Mouse (Mus musculus) left cerebral cortex, postnatal 36 days (tissue): ENCODE results near the gene Stub1. TPM values are rescaled to one million over a fixed set of nuclear protein-coding genes. Genes with fewer than 3 reads are reported as not detected.

Experiments used
- DNase-seq, 2 experiments: peaks; one replicate each; pipeline ENCODE4 v3.0.0; 2021 to 2022; ENCODE audit warnings: low spot score in 2 of 2, mixed read lengths in 1 of 2
- intact Hi-C: fragments of 180-260 bp; cut with DNase I; formaldehyde crosslinking; loops from one replicate; pipeline ENCODE4 v1.15.1; 2025
- total RNA-seq, 2 experiments: library from RNA; stranded (reverse); gene quantifications; 2 replicates each; pipeline ENCODE4 v1.2.3; 2021

The Stub1 gene
- total RNA-seq, 2 experiments from 2014 or later, result 171 to 188 TPM

DNA sequence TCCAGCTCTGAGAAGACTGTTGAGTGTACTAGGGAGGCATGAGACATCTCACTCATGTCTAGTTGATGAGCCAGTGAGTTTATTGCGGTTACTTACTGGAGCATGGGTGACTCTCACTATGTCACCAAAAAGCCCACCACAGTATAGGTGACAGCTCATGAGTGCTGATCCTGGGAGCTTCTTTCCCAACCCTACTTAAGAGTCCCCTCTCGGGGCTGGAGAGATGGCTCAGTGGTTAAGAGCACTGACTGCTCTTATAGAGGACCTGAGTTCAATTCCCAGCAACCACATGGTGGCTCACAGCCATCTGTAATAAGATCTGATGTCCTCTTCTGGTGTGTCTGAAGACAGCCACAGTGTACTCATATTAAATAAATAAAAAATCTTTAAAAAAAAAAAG, 36.8 kb upstream of the Stub1 start:
- no peak for DNase-seq
- intact Hi-C loops, result no loop called here

DNA sequence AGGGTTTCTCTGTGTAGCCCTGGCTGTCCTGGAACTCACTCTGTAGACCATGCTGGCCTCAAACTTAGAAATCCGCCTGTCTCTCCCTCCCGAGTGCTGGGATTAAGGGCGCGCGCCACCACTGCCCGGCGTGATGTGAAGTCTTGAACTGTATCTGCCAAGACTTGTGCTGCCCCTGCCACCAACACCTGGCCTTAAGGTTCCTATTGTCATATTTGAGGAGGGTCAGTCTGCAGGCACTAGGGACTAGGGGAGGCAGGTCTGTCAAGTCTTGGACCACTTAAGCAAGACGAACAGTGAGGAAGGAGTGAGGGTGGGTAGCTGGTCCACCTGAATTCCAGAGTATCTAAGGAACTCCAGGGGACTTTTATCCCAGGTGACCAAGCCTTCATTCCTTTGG, 36.3 kb upstream of the Stub1 start:
- intact Hi-C loops, result no loop called here
- no peak for DNase-seq

DNA sequence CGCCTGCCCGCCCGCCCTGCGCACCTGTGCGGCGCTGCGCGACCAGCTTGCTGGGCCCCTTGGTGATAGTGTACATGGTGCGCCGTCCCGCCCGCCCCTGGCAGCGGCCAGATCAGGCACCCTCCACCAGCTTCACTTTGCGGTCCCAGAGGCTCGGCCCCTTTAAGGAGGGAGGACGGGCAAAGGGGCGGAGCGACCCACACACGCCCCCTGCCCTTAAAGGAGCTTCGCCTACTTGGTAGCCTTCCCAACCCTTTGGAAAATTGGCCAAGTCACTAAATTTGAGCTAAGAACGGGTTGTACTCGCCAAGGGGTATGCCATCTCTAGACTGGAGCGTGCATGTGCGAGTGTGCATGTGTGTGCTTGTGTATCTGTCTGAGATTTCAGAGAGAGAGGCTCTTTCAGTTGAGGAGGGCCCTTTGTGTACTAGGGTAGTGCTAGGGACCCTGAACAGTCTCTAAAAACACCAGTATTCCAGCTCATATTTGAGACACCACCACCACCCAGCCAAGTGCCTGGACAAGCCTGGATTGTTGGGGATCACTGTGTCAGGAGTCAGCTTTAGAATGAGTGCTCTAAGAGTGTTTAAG, 35.5 kb upstream of the Stub1 start, which contains the start of gene Mcrip2:
Gene Mcrip2, minus strand, starts transcription at position 164 of the 591 bp plus-strand sequence.
- peak; percentile 82 to 84 for DNase-seq
- intact Hi-C loops, result no loop called here

DNA sequence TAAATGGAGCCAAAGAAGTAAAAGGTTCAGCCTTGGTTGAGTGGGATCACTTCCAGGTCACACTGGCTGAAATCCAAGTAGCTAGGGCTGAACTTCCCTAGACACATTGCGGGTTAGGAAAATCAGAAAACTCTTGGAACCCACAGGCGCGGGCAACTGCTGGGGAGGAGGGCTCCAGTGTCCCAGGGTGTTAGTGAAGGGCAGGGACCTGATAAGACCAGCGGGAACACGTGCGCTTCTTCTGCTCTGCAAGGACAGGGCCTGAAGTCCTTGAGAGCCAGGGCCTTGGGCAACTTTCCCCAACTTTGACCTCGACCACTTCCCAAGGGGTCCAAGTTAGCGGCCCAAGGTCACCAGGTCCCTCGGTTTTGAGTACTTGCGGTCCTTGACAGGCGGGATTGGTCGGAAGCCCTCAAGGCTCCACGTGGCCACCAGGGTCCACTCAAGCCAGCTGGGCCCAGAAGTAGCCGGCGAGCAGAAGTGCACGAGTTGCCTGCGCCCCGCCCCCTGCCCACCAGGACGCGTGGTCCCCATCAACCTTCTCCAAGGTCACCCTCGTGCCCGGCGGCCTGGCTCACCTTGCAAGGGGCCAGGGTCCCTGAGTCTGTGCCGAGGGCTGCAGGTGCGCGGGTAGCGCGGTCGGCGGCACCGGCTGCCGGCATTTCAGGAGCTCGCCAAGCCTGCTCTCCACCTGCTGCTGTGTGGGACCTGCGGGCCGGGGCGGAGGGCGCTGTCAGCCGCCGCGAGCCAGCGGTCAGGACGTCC, 34.8 kb upstream of the Stub1 start:
- no peak for DNase-seq
- intact Hi-C loops, result no loop called here

DNA sequence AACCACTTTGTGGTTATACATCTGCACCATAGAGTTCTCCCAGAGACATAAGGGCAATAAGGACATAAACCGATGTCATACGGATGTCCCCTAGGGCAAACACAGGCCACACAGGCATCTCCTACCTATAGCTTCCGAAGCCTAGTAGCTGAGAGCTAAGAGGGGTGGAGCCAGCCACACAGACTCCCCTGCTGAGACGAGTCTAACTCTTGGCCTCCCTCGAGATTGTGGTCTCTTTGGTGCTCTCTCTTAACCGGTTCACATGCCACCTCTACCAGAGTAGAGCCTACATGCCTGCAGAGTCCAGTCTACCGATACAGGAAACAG, 34.3 kb upstream of the Stub1 start:
- no peak for DNase-seq
- intact Hi-C loops, result no loop called here

DNA sequence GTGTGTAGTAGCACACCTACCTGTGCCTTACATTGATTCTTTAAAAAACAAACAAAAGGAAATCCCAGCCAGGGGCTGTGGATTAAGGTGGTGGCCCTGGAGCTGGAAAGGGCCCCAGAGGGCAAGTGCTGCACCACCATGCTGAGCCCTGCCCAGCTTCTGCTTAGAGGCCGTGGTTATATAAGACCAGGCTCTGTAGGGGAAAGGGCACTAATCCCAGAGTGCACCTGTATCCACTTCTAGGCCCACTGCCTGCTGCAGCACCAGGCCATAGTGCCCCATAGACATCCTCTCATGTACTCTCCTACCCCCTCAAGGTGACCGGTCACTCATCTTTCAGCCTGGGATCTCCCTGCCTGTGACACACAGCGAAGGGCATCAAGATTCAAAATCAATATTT, 33.0 kb upstream of the Stub1 start:
- intact Hi-C loops, result no loop called here
- DNase-seq, result no peak

DNA sequence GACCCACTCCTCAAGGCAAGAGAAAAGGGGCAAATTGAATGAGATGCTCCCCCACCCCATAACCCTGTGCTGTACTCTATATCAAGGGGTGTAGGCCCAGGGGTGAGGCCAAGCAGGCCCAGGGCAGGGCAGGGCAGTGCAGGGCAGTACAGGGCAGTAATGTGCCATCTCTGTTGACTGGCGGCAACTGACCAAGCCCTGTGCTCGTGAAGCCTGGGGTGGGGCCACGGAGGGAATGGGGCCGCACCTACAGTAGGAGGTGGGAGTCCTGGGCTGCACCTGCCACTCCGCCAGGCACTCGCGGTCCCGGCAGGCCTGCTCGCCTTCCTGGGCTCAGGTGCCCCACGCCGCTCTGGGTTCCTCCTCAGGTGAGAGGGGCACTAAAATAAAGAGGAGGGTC, 32.1 kb upstream of the Stub1 start:
- no peak for DNase-seq
- intact Hi-C loops, result no loop called here

DNA sequence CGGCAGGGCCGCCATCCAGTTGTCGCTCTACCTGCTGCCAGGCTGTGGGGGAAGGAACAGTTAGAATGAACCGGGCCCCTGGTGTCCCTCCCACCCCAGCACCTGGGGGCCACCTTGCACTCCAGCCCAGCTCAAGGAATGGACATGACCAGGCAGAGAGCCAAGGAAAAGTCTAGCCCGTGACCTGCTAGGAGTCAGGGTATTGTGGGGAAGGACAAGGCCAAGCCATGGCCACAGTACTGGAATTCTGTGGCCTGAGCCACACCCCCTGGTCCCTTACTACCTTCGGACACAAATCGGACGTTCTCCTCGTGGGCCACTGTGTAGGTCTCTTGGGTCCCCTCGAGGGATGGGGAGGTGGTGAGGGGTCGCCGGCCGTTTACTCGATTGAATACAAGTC, 31.1 kb upstream of the Stub1 start:
- no peak for DNase-seq
- intact Hi-C loops, result no loop called here

DNA sequence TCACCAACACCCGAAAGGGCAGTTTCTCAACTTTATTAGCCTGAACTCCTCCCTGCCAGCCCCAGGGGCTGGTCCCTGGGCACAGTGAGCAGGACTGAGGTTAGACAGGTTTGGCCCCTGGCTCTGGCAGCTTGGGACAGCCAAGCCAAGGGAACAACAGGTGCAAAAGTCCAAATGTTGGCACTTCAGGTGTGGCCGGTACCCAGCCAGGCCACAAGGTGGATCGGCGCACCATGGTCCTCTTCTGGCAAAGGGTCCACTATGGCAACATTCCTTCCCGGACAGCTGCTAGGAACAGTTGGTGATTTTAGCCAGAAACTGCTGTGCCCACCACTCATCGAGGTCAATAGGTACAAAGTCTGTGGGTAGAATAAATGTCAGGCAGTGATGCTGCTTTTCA, 30.5 kb upstream of the Stub1 start:
- intact Hi-C loops, result no loop called here

DNA sequence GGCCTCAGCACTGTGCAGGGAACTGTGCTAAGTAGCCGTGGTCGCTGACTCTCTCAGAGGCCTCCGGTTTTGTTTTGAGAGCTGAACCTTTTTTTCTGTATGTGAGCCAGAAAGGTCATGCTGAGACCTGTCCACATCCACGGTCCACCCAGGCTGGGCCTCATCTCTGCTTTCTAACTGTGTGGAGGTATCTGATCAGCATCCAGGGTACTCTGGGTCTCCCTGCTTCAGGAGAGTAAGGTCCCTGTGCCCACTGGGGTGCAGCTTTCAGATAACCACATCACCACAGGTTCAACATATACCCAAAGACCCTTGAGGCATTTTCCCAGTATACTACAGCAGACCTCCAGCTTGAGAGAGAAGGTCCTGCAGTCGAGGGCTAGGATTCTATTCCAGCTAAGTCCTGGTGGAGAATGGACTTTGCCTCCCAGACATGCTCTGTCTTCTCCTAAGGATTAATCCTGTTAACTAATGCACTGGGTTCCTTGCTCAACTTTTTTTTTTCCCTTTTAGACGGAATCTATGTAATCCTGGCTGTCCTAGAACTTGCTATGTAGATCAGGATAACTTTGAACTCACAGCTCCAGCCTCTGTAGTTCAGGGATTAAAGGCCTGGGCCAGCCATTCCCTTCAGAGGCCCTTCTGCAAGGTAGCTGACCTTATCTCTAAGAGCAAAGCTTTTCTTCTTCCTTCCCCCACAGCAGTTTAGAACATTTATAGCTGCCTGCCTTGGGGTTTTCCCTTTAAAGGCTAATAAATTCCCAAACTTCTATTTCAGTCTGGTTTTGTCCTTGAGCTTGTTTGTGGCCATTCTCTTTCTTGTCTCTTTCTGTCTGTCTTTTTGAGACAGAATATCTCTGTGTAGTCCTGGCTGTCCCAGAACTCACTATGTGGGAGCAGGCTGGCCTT, 28.8 kb upstream of the Stub1 start:
- no peak for DNase-seq
- intact Hi-C loops, result no loop called here

More for the DNA sequence above, 30.5 kb upstream of the Stub1 start:
- DNase-seq, result no peak

DNA sequence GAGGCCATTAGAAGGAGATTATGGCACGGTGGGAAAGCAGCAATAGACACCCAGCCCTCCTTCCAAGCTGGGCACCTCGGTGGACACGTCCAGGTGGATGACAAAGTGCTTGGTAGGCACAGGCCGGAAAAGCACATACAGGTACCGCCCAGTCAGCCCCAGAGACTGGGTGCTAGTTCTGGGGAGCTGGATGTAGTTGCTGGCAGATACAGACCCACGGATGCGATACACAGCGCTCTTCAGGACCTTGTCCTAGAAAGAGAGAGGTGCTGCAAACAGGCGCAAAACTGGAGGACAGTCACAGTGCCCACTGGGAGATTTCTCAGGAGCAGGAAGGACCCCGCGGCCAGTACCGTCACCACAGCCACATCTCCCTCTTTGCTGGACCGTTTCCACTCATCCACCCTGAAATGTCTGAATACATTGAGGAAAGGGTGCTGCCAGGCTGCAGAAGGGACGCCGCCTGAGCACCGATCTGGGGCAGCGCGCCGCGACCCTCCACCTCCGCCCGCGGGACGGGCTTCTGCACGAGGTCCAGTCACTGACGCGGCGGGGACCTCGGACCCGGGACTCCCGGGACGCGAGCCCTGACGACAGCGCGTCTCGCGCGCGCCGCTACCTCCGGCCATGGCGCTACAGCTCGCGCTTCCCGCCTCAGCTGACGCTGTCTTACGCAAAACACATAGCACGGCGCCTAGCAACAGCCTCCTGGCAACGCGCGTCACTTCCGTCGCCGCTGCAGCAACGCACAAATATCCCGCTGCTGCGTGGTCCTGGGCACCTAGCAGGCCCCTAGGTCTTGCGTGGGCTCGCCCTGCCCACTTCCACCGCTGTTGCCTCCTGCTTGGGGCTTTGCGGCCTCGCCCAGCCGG, 27.9 kb upstream of the Stub1 start, which contains the start of gene Wdr90:
Gene Wdr90, minus strand, starts transcription at position 670 of the 872 bp plus-strand sequence.
- DNase-seq, result peak; percentile 94 to 95
- intact Hi-C loops, result no loop called here

DNA sequence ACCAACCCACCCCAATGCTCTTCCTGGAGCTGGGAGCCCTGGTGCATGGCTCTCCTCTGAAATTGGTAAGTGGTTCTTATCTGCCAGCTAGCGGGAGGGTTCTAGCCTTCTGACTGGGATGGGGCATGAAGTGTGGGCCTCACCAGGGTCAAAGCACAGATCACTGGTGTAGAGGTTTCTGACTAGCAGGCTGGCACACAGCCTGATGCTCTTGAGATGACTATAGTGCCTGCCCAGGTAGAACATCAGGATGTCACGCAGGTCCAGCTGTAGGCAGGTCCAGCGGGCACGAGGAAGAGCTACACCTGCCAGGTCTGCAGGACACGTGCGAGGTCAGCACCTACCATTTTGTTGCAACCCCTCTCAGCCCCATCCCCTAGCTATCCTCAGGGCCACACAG, 27.0 kb upstream of the Stub1 start:
- intact Hi-C loops, result no loop called here
- DNase-seq, result no peak

DNA sequence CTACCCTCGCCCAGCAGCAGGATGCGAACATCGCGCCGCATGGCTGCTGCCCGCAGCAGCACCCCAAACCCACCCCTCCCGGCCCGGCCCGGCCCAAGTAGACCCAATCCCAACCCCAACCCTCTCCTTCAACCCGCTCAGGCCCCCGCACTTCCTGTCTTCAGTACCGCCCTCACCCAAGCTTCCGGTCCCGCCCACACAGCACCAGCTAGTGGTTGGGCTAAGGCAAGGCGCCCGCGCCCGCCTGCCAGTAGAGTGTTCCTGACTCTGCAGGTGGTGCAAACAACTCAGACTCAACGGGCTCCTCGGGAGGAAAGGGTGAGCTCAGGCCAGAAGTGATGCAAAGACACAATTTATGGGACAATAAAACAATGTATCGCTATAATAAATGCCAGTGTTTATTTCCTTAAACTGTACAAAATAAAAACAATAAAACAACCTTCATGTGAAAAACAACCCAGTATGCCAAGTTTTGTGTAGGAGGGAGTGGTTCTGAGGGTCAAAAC, 11.2 kb upstream of the Stub1 start, which contains the start of gene Rhot2:
Gene Rhot2, minus strand, starts transcription at position 456 of the 506 bp plus-strand sequence.
- intact Hi-C loops, result no loop called here

DNA sequence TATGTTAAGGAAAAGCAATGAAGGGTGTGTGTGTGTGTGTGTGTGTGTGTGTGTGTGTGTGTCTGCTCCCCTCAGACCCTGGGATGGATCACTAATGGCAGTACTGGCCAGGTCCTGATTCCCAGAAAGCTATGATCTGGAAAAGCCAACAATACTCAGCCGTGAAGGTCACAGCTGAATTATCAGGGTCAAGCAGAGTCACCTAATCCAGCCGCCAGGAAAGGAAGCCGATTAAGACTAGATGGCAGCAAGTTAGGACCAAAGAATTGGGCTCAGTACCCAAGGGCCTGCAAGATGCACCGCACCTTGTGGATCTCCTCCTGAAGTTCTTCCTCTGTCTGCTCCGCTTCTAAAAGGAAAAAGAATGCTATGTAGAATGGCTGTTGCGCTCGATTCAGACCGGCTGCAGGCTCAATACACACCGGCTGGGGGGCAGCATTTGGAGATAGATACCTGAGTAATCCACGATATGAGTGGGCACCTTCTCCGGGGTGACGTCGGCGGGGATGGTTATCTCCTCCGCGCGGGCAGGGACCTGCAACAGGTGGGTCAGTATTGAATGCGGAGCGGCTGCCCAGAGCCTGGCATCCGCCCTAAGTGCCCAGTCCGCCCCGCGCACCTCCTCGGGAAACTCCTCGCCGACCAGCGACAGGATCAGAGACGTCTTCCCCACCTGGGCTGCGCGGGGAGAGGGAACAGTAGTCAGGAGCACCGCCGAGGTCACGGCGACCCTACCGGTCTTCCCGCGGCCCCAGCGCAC, 10.6 kb upstream of the Stub1 start:
- intact Hi-C loops, result no loop called here
- DNase-seq, result peak in 1 of 2 experiments; percentile 48

More for the DNA sequence above, 11.2 kb upstream of the Stub1 start, which contains the start of gene Rhot2:
- DNase-seq, result peak; percentile 92 to 94

DNA sequence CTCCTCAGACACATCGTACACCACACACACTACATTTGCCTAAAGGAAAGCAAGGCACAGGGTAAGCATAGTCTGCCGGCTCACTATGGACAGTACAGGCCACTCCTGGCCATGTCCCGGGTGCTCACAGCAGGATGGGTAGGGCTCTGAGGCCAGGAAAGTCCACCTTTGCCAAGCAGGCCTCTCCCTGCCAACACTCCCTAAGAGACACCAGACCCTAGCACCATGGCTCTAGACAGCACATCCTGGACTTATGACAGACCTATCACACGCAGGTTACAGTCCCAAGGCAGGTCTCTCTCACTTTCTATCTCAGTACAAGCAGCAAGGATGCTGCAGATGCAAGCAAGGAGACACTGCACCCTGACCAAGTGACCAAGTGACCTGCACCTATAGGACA, 9.9 kb upstream of the Stub1 start:
- DNase-seq, result no peak
- intact Hi-C loops, result no loop called here

DNA sequence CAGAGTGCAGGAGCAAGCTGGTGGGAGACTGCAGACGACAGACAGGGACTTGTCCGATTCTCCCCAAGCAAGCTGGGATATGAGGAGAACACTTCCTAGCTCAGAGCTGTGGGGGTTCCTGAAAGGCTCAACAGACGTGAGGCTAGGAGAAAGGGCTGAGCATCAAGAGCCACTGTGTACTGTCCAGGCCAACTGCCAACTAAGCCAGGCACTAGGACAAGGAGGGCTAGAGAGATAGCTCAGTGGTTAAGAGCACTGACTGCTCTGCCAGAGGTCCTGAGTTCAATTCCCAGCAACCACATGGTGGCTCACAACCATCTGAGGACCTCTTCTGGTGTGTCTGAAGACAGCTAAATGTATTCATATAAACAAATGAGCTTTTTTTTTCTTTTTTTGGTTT, 9.3 kb upstream of the Stub1 start:
- intact Hi-C loops, result no loop called here
- DNase-seq, result no peak

DNA sequence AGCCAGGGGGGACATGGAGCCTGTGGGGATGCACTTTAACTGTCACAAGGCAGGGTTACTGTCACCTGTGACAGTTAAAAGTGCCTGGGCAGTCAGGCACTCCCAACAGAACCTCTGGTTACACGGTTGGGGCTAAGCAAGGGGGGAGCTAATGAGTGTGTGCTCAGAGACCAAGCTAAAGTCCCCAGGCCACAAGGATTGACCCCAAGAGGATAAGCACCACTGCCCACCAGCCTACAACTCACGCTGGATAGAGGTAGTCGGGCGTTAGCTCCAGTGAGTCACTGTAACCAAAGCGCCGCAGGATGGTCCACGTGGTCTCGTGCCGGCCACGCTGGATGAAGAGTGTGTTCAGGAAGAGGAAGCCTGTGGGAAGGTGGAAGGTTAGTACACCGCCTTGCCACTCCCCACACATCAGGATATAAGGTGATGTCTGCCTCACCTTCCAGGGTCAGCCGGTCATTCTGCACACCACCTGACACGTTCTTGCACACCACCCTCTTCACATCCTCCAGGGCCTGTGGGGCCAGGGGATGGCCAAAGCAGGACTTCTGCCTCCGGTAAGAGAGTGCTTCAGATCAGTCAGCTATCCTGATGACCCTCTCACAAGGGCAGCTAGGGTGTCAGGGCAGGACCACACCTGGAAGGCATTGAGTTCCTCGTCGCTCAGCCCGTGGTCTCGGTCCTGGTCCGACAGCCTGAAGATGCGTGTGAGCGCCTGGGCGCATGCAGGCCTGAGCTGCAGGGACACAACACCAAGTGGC, 8.1 kb upstream of the Stub1 start, which contains the start of gene Gm20683:
Gene Gm20683, minus strand, starts transcription at position 647 of the 764 bp plus-strand sequence.
- no peak for DNase-seq
- intact Hi-C loops, result no loop called here

DNA sequence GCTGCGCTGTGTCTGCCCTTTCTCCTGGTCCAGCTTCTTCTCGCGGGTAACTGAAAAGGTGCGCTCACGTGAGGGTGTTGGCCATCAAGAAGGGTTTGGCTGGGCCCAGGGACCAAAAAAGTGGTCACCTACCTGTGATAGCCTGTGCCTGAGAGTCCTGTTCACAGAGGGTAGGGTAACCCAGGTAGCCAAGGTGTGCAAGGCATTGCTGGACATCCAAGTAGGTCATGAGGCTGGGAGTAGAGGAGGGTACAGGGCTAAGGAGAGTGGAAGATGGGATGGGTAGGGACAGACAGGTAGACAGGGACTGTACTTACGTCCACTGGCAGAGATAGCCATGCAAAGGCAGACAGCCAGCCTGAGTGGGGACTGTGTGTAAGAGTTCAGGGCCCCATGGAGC, 7.3 kb upstream of the Stub1 start:
- DNase-seq, result no peak
- intact Hi-C loops, result no loop called here
